9 mouse cellular contexts compared by ENCODE assay signal in the genomic region with DNA sequence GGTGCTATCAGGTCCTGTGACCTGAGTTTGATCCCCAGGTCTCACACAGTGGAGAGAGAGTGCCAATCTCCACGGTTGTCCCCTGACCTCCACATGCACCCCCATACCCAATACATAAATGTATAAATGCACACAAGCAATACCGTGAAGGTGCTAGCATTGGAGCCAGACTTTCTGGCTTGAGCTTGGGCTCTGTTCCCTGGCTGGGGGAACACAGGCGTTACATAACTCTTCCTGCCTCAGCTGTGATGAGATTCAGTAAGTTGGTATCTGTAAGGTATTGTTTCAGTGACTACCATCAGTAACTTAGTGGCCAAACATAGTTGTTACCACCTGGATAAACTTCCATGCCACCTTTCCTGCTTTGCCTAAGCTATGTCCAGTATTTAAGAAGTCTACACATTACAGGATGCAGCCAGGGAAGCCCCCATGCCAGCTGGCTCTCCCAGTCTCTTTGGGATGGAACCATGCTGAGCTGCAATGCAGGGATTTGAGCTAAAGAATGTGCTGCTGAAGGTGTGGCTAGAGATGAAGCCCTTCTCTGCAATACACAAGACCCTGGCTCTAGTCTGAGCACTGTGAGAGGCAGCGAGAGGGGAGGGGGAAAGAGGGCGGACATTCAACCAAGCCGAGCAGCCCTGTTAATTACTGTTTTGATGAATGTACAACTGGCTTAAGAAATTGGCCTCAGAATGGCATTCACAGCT.
"Had no signal": no experiment of that assay in that cellular context is flagged by ENCODE, and none has a peak within 500 bp of the region (broad histone marks: within the 10 kb centered on the region; RNA-seq: fewer than 3 reads in every experiment).

No protein-coding gene starts in this region.

- DNase-seq: kidney, postnatal 25 days; layer of hippocampus, postnatal 36 days; liver, embryonic 13.5 days; lung, adult 2 months; lung, postnatal 14 days; lung, postnatal 4 days; midbrain, embryonic 14.5 days; thymus, adult 18-20 months; thymus, postnatal 36 days had no signal
